Mouse (Mus musculus) lung, postnatal 0 days (tissue): ENCODE results near the gene Dusp11. TPM values are rescaled to one million over a fixed set of nuclear protein-coding genes. Genes with fewer than 3 reads are reported as not detected.
"Not testable (repeated sequence)": the region's sequence is repeated elsewhere in the genome, so short reads cannot be mapped to it uniquely, and the experiment has no call there.

Experiments
- ATAC-seq: fragments of 200-750 bp; cut with Nextera tagmentation; 2 replicates; pipeline ENCODE4 v1.8.0; 2017; ENCODE audit warnings: moderate library complexity
- DNase-seq: peaks from one replicate; pipeline ENCODE4 v3.0.0-alpha.2; 2016; ENCODE audit warnings: low spot score
- H3K27ac ChIP-seq: fragments of 300-500 bp; sonication (generic); 2 replicates; pipeline ENCODE4 v1.5.1; 2014; ENCODE audit warnings: antibody characterized with exemption, mild to moderate bottlenecking, low read length, mixed read lengths
- H3K27me3 ChIP-seq: fragments of 300-500 bp; sonication (generic); replicated peaks from 2 replicates; pipeline ENCODE4 v1.6.1; 2014; ENCODE audit warnings: low read length, mixed read lengths; ENCODE audit not compliant: insufficient read depth
- H3K36me3 ChIP-seq: fragments of 300-500 bp; sonication (generic); 2 replicates; pipeline ENCODE4 v1.6.1; 2014; ENCODE audit warnings: low read length, mixed read lengths; ENCODE audit not compliant: insufficient read depth
- H3K4me1 ChIP-seq: fragments of 300-500 bp; sonication (generic); 2 replicates; pipeline ENCODE4 v1.6.1; 2014; ENCODE audit warnings: antibody characterized with exemption, low read depth, low read length, mixed read lengths; ENCODE audit not compliant: insufficient read depth
- H3K4me2 ChIP-seq: fragments of 300-500 bp; sonication (generic); replicated peaks from 2 replicates; pipeline ENCODE4 v1.6.1; 2014; ENCODE audit warnings: low read depth, mild to moderate bottlenecking, low read length, moderate library complexity, mixed read lengths
- H3K4me3 ChIP-seq: fragments of 300-500 bp; sonication (generic); 2 replicates; pipeline ENCODE4 v1.5.1; 2014; ENCODE audit warnings: low read depth, low read length
- H3K9ac ChIP-seq: fragments of 300-500 bp; sonication (generic); replicated peaks from 2 replicates; pipeline ENCODE4 v1.6.1; 2014; ENCODE audit warnings: low read depth, mild to moderate bottlenecking
- H3K9me3 ChIP-seq: fragments of 300-500 bp; sonication (generic); 2 replicates; pipeline ENCODE4 v1.6.1; 2016; ENCODE audit warnings: low read length, mixed read lengths
- CTCF ChIP-seq: IDR thresholded peaks from 2 replicates; pipeline ENCODE4 v1.5.1; 2016; ENCODE audit warnings: antibody characterized with exemption, mild to moderate bottlenecking
- EP300 ChIP-seq: IDR thresholded peaks from 2 replicates; pipeline ENCODE4 v1.6.1; 2016; ENCODE audit warnings: antibody characterized with exemption, mild to moderate bottlenecking, control low read depth
- WGBS: fragments of 180-500 bp; shearing (Covaris S2); extraction: QIAGEN DNeasy Blood & Tissue Kit; methylation state at CpG from one replicate; pipeline ENCODE4 v1.1.7; 2014; 5-methylcytosine and 5-hydroxymethylcytosine counted together
- polyA plus RNA-seq: library from polyadenylated mRNA; unstranded; fragments of >200 nt; fragmentation: Nextera tagmentation; extraction: Ambion mirVana; gene quantifications from 2 replicates; pipeline ENCODE4 v1.2.1, GENCODE M21; 2015

Gene Dusp11
- polyA plus RNA-seq, 1 experiment from 2014 or later, result 32.0 TPM

GRCm38 (mm10) chr6:85923643-85924042, 37.8 kb downstream of the Dusp11 start:
- no peak overlapping the region for H3K4me3 ChIP-seq
- DNase-seq, result no peak
- H3K27ac ChIP-seq, result no peak overlapping the region
- H3K9ac ChIP-seq, result no peak overlapping the region
- WGBS, result 90% methylated on average over 1 of the region's 1 CpGs
- ATAC-seq, result no peak
- H3K36me3 ChIP-seq, result peaks cover 10% of the 10 kb centered on the region; the same call in 1 of the 2 replicates
- no peak for TF ChIP-seq CTCF
- no peak for TF ChIP-seq EP300
- H3K4me2 ChIP-seq, result no peak overlapping the region
- H3K27me3 ChIP-seq, result no peaks in the 10 kb centered on the region
- H3K9me3 ChIP-seq, result no peaks in the 10 kb centered on the region
- H3K4me1 ChIP-seq, result no peaks in the 10 kb centered on the region

- TF ChIP-seq EP300 (no peak), CTCF (no peak)
- ATAC-seq (no peak), DNase-seq (no peak)
- no peak overlapping the region for H3K4me3 ChIP-seq
- H3K27ac ChIP-seq, result no peak overlapping the region
- no peak overlapping the region for H3K4me2 ChIP-seq
- 73% methylated on average over 4 of the region's 4 CpGs for WGBS
- H3K27me3 ChIP-seq, result no peaks in the 10 kb centered on the region
- no peaks in the 10 kb centered on the region for H3K36me3 ChIP-seq
- H3K9ac ChIP-seq, result no peak overlapping the region
- H3K4me1 ChIP-seq, result peaks cover 4% of the 10 kb centered on the region; the same call in 1 of the 2 replicates
- H3K9me3 ChIP-seq, result no peaks in the 10 kb centered on the region
Measured at GRCm38 (mm10) chr6:85919401-85919800, 42.1 kb downstream of the Dusp11 start.

DNA sequence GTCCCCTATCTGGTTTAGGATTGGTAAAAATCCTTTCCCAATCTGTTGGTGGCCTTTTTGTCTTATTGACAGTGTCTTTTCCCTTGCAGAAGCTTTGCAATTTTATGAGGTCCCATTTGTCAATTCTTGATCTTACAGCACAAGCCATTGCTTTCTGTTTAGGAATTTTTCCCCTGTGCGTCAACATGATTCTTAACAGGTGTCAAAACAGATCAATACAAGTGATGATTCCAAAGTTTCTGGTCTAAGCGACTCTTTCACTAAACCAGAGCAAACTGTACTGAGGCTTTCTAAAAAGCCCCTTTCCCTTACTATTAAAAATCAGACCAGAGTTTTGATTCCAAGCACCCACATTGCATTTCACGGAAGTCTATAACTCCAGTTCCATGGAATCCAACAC, 43.1 kb downstream of the Dusp11 start:
- H3K36me3 ChIP-seq, H3K9ac ChIP-seq, H3K27ac ChIP-seq, H3K27me3 ChIP-seq, H3K4me1 ChIP-seq, DNase-seq, ATAC-seq, H3K9me3 ChIP-seq, H3K4me2 ChIP-seq, H3K4me3 ChIP-seq: not testable (repeated sequence)
- WGBS, result 94% methylated on average over 3 of the region's 3 CpGs

GRCm38 (mm10) chr6:85916596-85916995, 44.9 kb downstream of the Dusp11 start:
- peak overlapping the region; percentile 64; the same call in 1 of the 2 replicates for H3K4me3 ChIP-seq
- no peaks in the 10 kb centered on the region for H3K27me3 ChIP-seq
- H3K27ac ChIP-seq, result peak overlapping the region; percentile 87; the same call in 1 of the 2 replicates
- H3K36me3 ChIP-seq, result no peaks in the 10 kb centered on the region
- ATAC-seq (no peak), DNase-seq (no peak)
- no peak for TF ChIP-seq EP300
- no peak for TF ChIP-seq CTCF
- H3K9ac ChIP-seq, result peak overlapping the region; percentile 64
- 76% methylated on average over 6 of the region's 6 CpGs for WGBS
- peaks cover 4% of the 10 kb centered on the region; the same call in 1 of the 2 replicates for H3K4me1 ChIP-seq
- peak overlapping the region; percentile 88 for H3K4me2 ChIP-seq
- no peaks in the 10 kb centered on the region for H3K9me3 ChIP-seq

DNA sequence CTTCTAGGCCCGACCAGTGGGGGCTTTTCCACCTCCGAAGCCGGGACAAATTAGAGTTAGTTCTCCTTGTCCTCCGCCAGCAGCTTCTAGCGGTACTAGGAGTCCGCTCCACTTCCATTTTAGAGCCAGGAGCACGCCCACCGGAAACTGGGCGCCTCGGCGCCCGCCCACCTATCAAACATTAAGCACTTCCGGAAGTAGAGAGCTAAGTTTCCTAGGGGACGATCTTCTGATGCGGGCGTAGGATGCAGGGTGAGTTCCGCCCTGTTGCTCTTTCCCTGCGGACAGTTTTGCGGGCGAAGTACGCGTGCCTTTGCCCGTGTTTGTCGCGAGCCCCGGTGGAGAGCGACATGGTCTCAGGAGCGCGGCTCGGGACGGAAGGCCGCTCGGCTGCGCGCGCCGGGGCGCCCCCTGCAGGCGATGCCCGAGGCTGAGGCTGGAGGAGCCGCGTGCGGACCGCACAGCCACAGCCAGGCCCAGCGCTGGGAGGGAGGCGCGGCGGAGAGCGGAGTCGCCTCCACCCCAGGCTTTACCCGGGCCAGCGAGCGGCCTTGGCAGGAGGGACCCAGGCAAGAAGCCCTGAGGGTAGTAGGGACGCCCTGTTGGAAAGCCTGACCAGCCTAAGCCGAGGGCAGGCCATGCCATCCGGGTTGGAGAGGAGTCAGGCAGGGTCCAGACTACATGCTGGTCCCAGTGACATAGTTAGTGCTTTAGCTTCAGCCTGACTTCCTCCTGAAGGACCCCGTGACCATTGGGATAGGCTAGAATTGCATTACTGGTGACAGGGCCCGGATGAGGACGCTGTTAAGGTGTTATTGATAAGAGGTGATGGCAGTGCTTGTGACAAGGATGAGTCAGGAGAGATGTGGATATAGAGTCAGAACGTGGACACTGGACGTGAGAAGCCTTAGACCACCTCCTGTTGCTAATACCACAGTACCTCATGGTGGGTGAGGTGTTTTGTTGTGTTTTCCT, 45.6 kb downstream of the Dusp11 start, which contains the start of gene Nat8f1:
Gene Nat8f1, minus strand, starts transcription at position 149 of the 975 bp plus-strand sequence.
- DNase-seq, result peak; percentile 95
- peak within 1 kb of the TSS; percentile 88 for H3K4me2 ChIP-seq
- peak; percentile 96 for ATAC-seq
- TF ChIP-seq EP300 (0 out of 2 replicates have a peak, but pooled peaks have one; percentile 23), CTCF (peak; percentile 75)
- not testable (repeated sequence) for H3K36me3 ChIP-seq, H3K4me1 ChIP-seq, H3K9me3 ChIP-seq, H3K27me3 ChIP-seq
- H3K4me3 ChIP-seq, result peak within 1 kb of the TSS; percentile 64
- peak within 1 kb of the TSS; percentile 64 for H3K9ac ChIP-seq
- whole genome bisulfite sequencing, result under 1% methylated on average over 50 of the region's 61 CpGs
- peak within 1 kb of the TSS; percentile 87 for H3K27ac ChIP-seq

- H3K9ac ChIP-seq, result peak overlapping the region; percentile 64
- H3K36me3 ChIP-seq, result no peaks in the 10 kb centered on the region
- no peaks in the 10 kb centered on the region for H3K9me3 ChIP-seq
- peak overlapping the region; percentile 88 for H3K4me2 ChIP-seq
- peaks cover 4% of the 10 kb centered on the region; the same call in 1 of the 2 replicates for H3K4me1 ChIP-seq
- DNase-seq (no peak), ATAC-seq (no peak)
- H3K27me3 ChIP-seq, result no peaks in the 10 kb centered on the region
- TF ChIP-seq CTCF (no peak), EP300 (no peak)
- 2% methylated on average over 11 of the region's 11 CpGs for WGBS
- peak overlapping the region; percentile 87 for H3K27ac ChIP-seq
- peak overlapping the region; percentile 64 for H3K4me3 ChIP-seq
Measured at GRCm38 (mm10) chr6:85915141-85915538, 46.3 kb downstream of the Dusp11 start.
